ENCODE assay signal across 25 mouse cellular contexts in the genomic region with DNA sequence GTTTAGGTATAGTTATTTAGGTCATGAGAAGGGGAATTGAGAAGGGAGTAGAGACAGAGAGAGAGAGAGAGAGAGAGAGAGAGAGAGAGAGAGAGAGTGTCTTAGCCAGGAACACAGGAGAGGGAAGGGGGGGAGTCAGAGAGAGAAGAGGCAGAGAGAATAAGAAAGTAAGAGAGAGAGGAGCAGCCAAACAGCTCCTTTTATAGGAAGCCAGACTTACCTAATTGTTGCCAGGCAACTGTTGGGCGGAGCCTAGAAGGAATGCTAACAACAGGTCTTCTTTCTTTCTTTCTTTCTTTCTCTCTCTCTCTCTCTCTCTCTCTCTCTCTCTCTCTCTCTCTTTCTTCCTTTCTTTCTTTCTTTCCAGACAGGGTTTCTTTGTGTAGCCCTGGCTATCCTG. TPM values are rescaled to one million over a fixed set of nuclear protein-coding genes. Genes with fewer than 3 reads are reported as not detected.
DNase-seq lines count a peak whose midpoint lies in the region; ATAC-seq and TF ChIP-seq lines count a peak whose summit lies in the region.
"Had no signal": no experiment of that assay in that cellular context is flagged by ENCODE, and none has a peak within 500 bp of the region (broad histone marks: within the 10 kb centered on the region; RNA-seq: fewer than 3 reads in every experiment).

No protein-coding gene starts in this region.

- H3K36me3 ChIP-seq in heart, embryonic 12.5 days: no peaks in the 10 kb centered on the region
- H3K36me3 ChIP-seq in liver, postnatal 0 days (replicated peaks; ENCODE audit: insufficient read depth, low read length): no peaks in the 10 kb centered on the region
- H3K36me3 ChIP-seq in MEL (ENCODE audit: control insufficient read depth in 1 of 2, insufficient read depth in 2 of 2, low read length in 2 of 2): peaks cover 0 to 13% of the 10 kb centered on the region in 2 experiments; a peak in 2 of 4 replicates
- no peaks in the 10 kb centered on the region for H3K36me3 ChIP-seq in hindbrain, embryonic 11.5 days (ENCODE audit: control insufficient read depth, insufficient read depth, low read length)
- H3K36me3 ChIP-seq: G1E; hindbrain, embryonic 10.5 days; intestine, embryonic 15.5 days; limb, embryonic 12.5 days; liver, embryonic 13.5 days; midbrain, embryonic 10.5 days; neural tube, embryonic 13.5 days had no signal

- no peak overlapping the region for H3K9ac ChIP-seq in heart, embryonic 12.5 days
- H3K9ac ChIP-seq in liver, postnatal 0 days (replicated peaks): no peak overlapping the region
- H3K9ac ChIP-seq in MEL (ENCODE audit: control insufficient read depth, low read depth, low read length, poor library complexity, severe bottlenecking): no peak overlapping the region
- no peak overlapping the region for H3K9ac ChIP-seq in hindbrain, embryonic 11.5 days (ENCODE audit: low read depth, low read length)
- H3K9ac ChIP-seq: forebrain, embryonic 13.5 days; intestine, embryonic 15.5 days; limb, embryonic 12.5 days had no signal

- H3K4me1 ChIP-seq in heart, embryonic 12.5 days (replicated peaks): peaks cover 28% of the 10 kb centered on the region
- H3K4me1 ChIP-seq in liver, postnatal 0 days (ENCODE audit: insufficient read depth): peaks cover 14% of the 10 kb centered on the region
- H3K4me1 ChIP-seq in MEL (ENCODE audit: control insufficient read depth in 1 of 2, insufficient read depth in 2 of 2, low read length in 2 of 2): peaks cover 5 to 33% of the 10 kb centered on the region in 2 experiments
- peaks cover 3% of the 10 kb centered on the region; the same call in 1 of the 2 replicates for H3K4me1 ChIP-seq in hindbrain, embryonic 11.5 days (replicated peaks; ENCODE audit: control insufficient read depth, insufficient read depth, low read length)

- H3K4me2 ChIP-seq in heart, embryonic 12.5 days: peak overlapping the region; percentile 32; the same call in 1 of the 2 replicates
- H3K4me2 ChIP-seq in liver, postnatal 0 days (ENCODE audit: low read depth, low read length): no peak overlapping the region
- H3K4me2 ChIP-seq in hindbrain, embryonic 11.5 days (replicated peaks; ENCODE audit: low read depth, low read length): no peak overlapping the region
- H3K4me2 ChIP-seq: forebrain, embryonic 13.5 days; intestine, embryonic 15.5 days; limb, embryonic 12.5 days; neural tube, embryonic 13.5 days had no signal

- H3K9me3 ChIP-seq in heart, embryonic 12.5 days (replicated peaks): no peaks in the 10 kb centered on the region; the same call in 1 of the 2 replicates
- H3K9me3 ChIP-seq in liver, postnatal 0 days (ENCODE audit: low read length): no peaks in the 10 kb centered on the region
- H3K9me3 ChIP-seq in MEL (replicated peaks; ENCODE audit: insufficient read depth, low read length): no peaks in the 10 kb centered on the region
- H3K9me3 ChIP-seq in hindbrain, embryonic 11.5 days (ENCODE audit: control insufficient read depth, low read length): no peaks in the 10 kb centered on the region
- H3K9me3 ChIP-seq: forebrain, embryonic 13.5 days; G1E; hindbrain, embryonic 10.5 days; intestine, embryonic 15.5 days; limb, embryonic 12.5 days; liver, embryonic 13.5 days; neural tube, embryonic 13.5 days had no signal

- peak overlapping the region; percentile 73 for H3K27ac ChIP-seq in heart, embryonic 12.5 days (ENCODE audit: poor library complexity, severe bottlenecking)
- no peak overlapping the region for H3K27ac ChIP-seq in liver, postnatal 0 days (ENCODE audit: low read depth)
- no peak overlapping the region for H3K27ac ChIP-seq in MEL (ENCODE audit: control insufficient read depth, low read depth, low read length)
- H3K27ac ChIP-seq in hindbrain, embryonic 11.5 days (ENCODE audit: low read depth, low read length): no peak overlapping the region
- H3K27ac ChIP-seq: intestine, embryonic 15.5 days; layer of hippocampus, adult 2 months; left cerebral cortex, adult 2 months had no signal

- no peaks in the 10 kb centered on the region for H3K27me3 ChIP-seq in heart, embryonic 12.5 days (replicated peaks)
- no peaks in the 10 kb centered on the region for H3K27me3 ChIP-seq in liver, postnatal 0 days (ENCODE audit: insufficient read depth, low read length)
- H3K27me3 ChIP-seq in MEL (ENCODE audit: control insufficient read depth in 1 of 2, insufficient read depth in 2 of 2, low read length in 2 of 2): no peaks in the 10 kb centered on the region
- H3K27me3 ChIP-seq in hindbrain, embryonic 11.5 days (ENCODE audit: control insufficient read depth, insufficient read depth, low read length): no peaks in the 10 kb centered on the region; the same call in 1 of the 2 replicates
- H3K27me3 ChIP-seq: forebrain, embryonic 13.5 days; intestine, embryonic 15.5 days; limb, embryonic 12.5 days; liver, embryonic 13.5 days; neural tube, embryonic 13.5 days had no signal

- no peak for TF ChIP-seq EP300 in liver, postnatal 0 days (IDR thresholded peaks at IDR 0.05; ENCODE audit: low read depth)
- no peak for TF ChIP-seq EP300 in MEL (IDR thresholded peaks at IDR 0.05; ENCODE audit: low read depth in 1 of 2, low read length in 2 of 2)

- H3K4me3 ChIP-seq in heart, embryonic 12.5 days: no peak overlapping the region
- no peak overlapping the region for H3K4me3 ChIP-seq in liver, postnatal 0 days (ENCODE audit: low read depth, low read length)
- no peak overlapping the region for H3K4me3 ChIP-seq in MEL (ENCODE audit: control insufficient read depth in 1 of 2, insufficient read depth in 1 of 2, low read depth in 2 of 2, low read length in 2 of 2)
- no peak overlapping the region for H3K4me3 ChIP-seq in hindbrain, embryonic 11.5 days (ENCODE audit: low read depth, low read length)
- H3K4me3 ChIP-seq: forebrain, embryonic 13.5 days; intestine, embryonic 15.5 days; layer of hippocampus, adult 2 months; left cerebral cortex, adult 2 months; limb, embryonic 12.5 days; liver, embryonic 13.5 days; midbrain, embryonic 10.5 days; neural tube, embryonic 13.5 days had no signal

- TF ChIP-seq POLR2A in MEL (IDR thresholded peaks at IDR 0.05; ENCODE audit: control insufficient read depth in 1 of 2, insufficient read depth in 1 of 2, low read depth in 1 of 2, low read length in 2 of 2, poor library complexity in 1 of 2): no peak

- H3K79me2 ChIP-seq in MEL (ENCODE audit: control insufficient read depth, insufficient read depth, low read length, poor library complexity): no peaks in the 10 kb centered on the region

- DNase-seq in heart, postnatal 4 days: no peak
- DNase-seq in liver: peak; percentile 19
- no peak for DNase-seq in liver, postnatal 0 days
- DNase-seq in MEL (ENCODE audit: low read depth, low spot score): peak; percentile 75
- DNase-seq in NIH3T3 (ENCODE audit: low read depth): peak; percentile 31
- no peak for DNase-seq in hindbrain, embryonic 11.5 days (ENCODE audit: low spot score)
- DNase-seq in thymus, postnatal 0 days (ENCODE audit: low spot score): no peak
- DNase-seq: cerebellum, adult 9-10 months; cerebellum, postnatal 36 days; gastrocnemius, postnatal 25 days; kidney, adult 2 months; lung, adult 2 months; lung, postnatal 10 days; thymus, adult 2 months had no signal

- 83% methylated on average over 1 of the region's 1 CpGs for WGBS in heart, embryonic 12.5 days
- WGBS in liver, postnatal 0 days (ENCODE audit: insufficient replicate concordance): 81% methylated on average over 1 of the region's 1 CpGs
- WGBS in hindbrain, embryonic 11.5 days: 100% methylated on average over 1 of the region's 1 CpGs

- no peak for TF ChIP-seq CTCF in liver, postnatal 0 days (IDR thresholded peaks at IDR 0.05; ENCODE audit: low read depth)
- no peak for TF ChIP-seq CTCF in MEL (IDR thresholded peaks at IDR 0.05 in 2 of 3, conservative IDR thresholded peaks at IDR 0.05 in 1 of 3; ENCODE audit: control insufficient read depth in 1 of 3, insufficient read depth in 1 of 3, low read depth in 2 of 3, low read length in 3 of 3, poor library complexity in 1 of 3, severe bottlenecking in 1 of 3)

- ATAC-seq in heart, embryonic 12.5 days (ENCODE audit: insufficient number of reproducible peaks, low FRiP score): no peak
- no peak for ATAC-seq in liver, postnatal 0 days
- ATAC-seq in hindbrain, embryonic 11.5 days (ENCODE audit: low FRiP score): no peak
- ATAC-seq: forebrain, embryonic 13.5 days; intestine, embryonic 15.5 days had no signal

- no peak for TF ChIP-seq RAD21 in MEL (IDR thresholded peaks at IDR 0.05; ENCODE audit: low read depth, low read length)

TF ChIP-seq in MEL, 35 proteins besides CTCF, POLR2A, EP300 and RAD21:
- TF ChIP-seq MYB (IDR thresholded peaks at IDR 0.05; ENCODE audit: low read depth, low read length): no peak
- 0 out of 2 replicates have a peak, but pooled peaks have one; percentile 3 for TF ChIP-seq TBP (IDR thresholded peaks at IDR 0.05; ENCODE audit: low read depth, low read length)
- no peak for TF ChIP-seq ZNF384 (IDR thresholded peaks at IDR 0.05; ENCODE audit: low read depth, low read length)
- TF ChIP-seq JUND (IDR thresholded peaks at IDR 0.05; ENCODE audit: low read depth, low read length): peak; percentile 88

RNA-seq across cellular contexts. Expression of gene Herc1, which starts 56.0 kb away (rescaled TPM):
- 26.5 TPM in 2 replicates for polyA plus RNA-seq in heart, embryonic 12.5 days (2016; fragmentation: Nextera tagmentation; extraction: Ambion mirVana)
- total RNA-seq in heart, postnatal 4 days (2021): 10 to 100 TPM; 48.0 to 48.5 TPM
- polyA plus RNA-seq in liver, postnatal 0 days (2015; fragmentation: Nextera tagmentation; extraction: Ambion mirVana): 11.9 and 13.9 TPM in 2 replicates
- total RNA-seq in MEL (2012; rRNA removed): 23.2 and 29.2 TPM in 2 replicates
- polyA plus RNA-seq in MEL (2012; ENCODE audit: insufficient read depth in 1 of 2, insufficient read length in 2 of 2, low read depth in 1 of 2, low replicate concordance in 2 of 2, missing spikeins in 1 of 2): 10 to 100 TPM; 22.7 to 28.8 TPM
- polyA plus RNA-seq in hindbrain, embryonic 11.5 days (2014; fragmentation: Nextera tagmentation; extraction: Ambion mirVana): 36.6 and 42.2 TPM in 2 replicates
- polyA plus RNA-seq in thymus, postnatal 0 days (2015; fragmentation: Nextera tagmentation; extraction: Ambion mirVana): 14.9 and 20.9 TPM in 2 replicates

Comparison
In these comparisons a context has a peak if more than half of its experiments do, and no peak if none do; other contexts are left out.
1. DNase-seq: peak in liver (single experiment), MEL (single experiment) and NIH3T3 (single experiment); none in heart, postnatal 4 days (single experiment), liver, postnatal 0 days (single experiment), hindbrain, embryonic 11.5 days (single experiment) and thymus, postnatal 0 days (single experiment).